Mouse (Mus musculus): Measurements from ENCODE around the gene Iqsec1. TPM values are rescaled to one million over a fixed set of nuclear protein-coding genes. Genes with fewer than 3 reads are reported as not detected.

Iqsec1 gene
- total and polyA plus RNA-seq, 2 experiments from 2014 or later = 21.8 to 103 TPM

- Histone ChIP-seq H3K27ac (ENCODE audit: low read depth, low read length) (no peak overlapping the region), H3K4me3 (ENCODE audit: low read depth, low read length) (no peak overlapping the region), H3K4me2 (ENCODE audit: low read depth) (no peak overlapping the region), H3K4me1 (ENCODE audit: insufficient read depth) (peaks cover 3% of the 10 kb centered on the region; the same call in 1 of the 2 replicates), H3K9me3 (ENCODE audit: low read length) (no peaks in the 10 kb centered on the region), H3K27me3 (ENCODE audit: insufficient read depth, low read length) (no peaks in the 10 kb centered on the region), H3K36me3 (ENCODE audit: insufficient read depth) (no peaks in the 10 kb centered on the region), H3K9ac (no peak overlapping the region)
- ATAC-seq (no peak), DNase-seq (no peak)
- 91% methylated on average over 5 of the region's 5 CpGs for WGBS
- TF ChIP-seq CTCF (IDR thresholded peaks at IDR 0.05; ENCODE audit: low read depth) = no peak
Observed at GRCm38 (mm10) chr6:90913771-90914170, 74.7 kb downstream of the Iqsec1 start.

- DNase-seq = no peak
- ATAC-seq = no peak
- Histone ChIP-seq H3K4me3 (ENCODE audit: low read depth, low read length) (no peak overlapping the region), H3K27me3 (ENCODE audit: insufficient read depth, low read length) (no peaks in the 10 kb centered on the region), H3K4me2 (ENCODE audit: low read depth) (no peak overlapping the region), H3K36me3 (ENCODE audit: insufficient read depth) (no peaks in the 10 kb centered on the region), H3K27ac (ENCODE audit: low read depth, low read length) (no peak overlapping the region), H3K9me3 (ENCODE audit: low read length) (no peaks in the 10 kb centered on the region), H3K4me1 (ENCODE audit: insufficient read depth) (peaks cover 3% of the 10 kb centered on the region; the same call in 1 of the 2 replicates), H3K9ac (no peak overlapping the region)
- 79% methylated on average over 6 of the region's 6 CpGs for WGBS
- TF ChIP-seq CTCF (IDR thresholded peaks at IDR 0.05; ENCODE audit: low read depth) = no peak
Observed at GRCm38 (mm10) chr6:90912768-90913167, 75.7 kb downstream of the Iqsec1 start.

DNA sequence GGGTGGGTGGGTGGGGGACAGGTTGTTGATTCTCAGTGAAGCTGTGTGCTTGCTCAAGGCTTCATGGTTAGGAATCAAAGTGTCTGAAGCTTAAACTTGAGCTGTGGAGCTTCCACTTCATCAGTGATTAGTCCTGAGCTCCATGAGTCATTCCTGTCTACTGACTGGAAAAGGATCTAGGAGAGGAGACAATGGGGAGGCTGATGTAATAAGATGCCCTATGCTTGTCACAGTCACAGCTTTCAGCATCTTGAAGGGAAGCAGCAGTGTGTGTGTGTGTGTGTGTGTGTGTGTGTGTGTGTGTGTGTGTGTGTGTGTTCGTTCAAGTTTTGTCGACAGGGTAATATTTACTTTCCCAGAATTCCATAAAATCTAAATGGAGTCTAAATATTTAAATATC lies 84.3 kb downstream of the Iqsec1 start:
- no peak for TF ChIP-seq CTCF (IDR thresholded peaks at IDR 0.05; ENCODE audit: low read depth)
- no peaks in the 10 kb centered on the region for H3K27me3 ChIP-seq (ENCODE audit: insufficient read depth, low read length)
- no peak overlapping the region for H3K4me3 ChIP-seq (ENCODE audit: low read depth, low read length)
- DNase-seq (no peak), ATAC-seq (no peak)
- no peak overlapping the region for H3K4me2 ChIP-seq (ENCODE audit: low read depth)
- H3K36me3 ChIP-seq (ENCODE audit: insufficient read depth) = no peaks in the 10 kb centered on the region
- H3K4me1 ChIP-seq (ENCODE audit: insufficient read depth) = no peaks in the 10 kb centered on the region
- H3K9me3 ChIP-seq (ENCODE audit: low read length) = no peaks in the 10 kb centered on the region
- no peak overlapping the region for H3K9ac ChIP-seq
- no peak overlapping the region for H3K27ac ChIP-seq (ENCODE audit: low read depth, low read length)
- WGBS = 93% methylated on average over 2 of the region's 2 CpGs

- no peak overlapping the region for H3K4me3 ChIP-seq (ENCODE audit: low read depth, low read length)
- no peak for DNase-seq
- TF ChIP-seq CTCF (IDR thresholded peaks at IDR 0.05; ENCODE audit: low read depth) = no peak
- H3K36me3 ChIP-seq (ENCODE audit: insufficient read depth) = no peaks in the 10 kb centered on the region
- no peak overlapping the region for H3K9ac ChIP-seq
- WGBS = 54% methylated on average over 6 of the region's 6 CpGs
- no peaks in the 10 kb centered on the region for H3K27me3 ChIP-seq (ENCODE audit: insufficient read depth, low read length)
- no peak overlapping the region for H3K4me2 ChIP-seq (ENCODE audit: low read depth)
- H3K27ac ChIP-seq (ENCODE audit: low read depth, low read length) = no peak overlapping the region
- no peaks in the 10 kb centered on the region for H3K9me3 ChIP-seq (ENCODE audit: low read length)
- no peak for ATAC-seq
- no peaks in the 10 kb centered on the region for H3K4me1 ChIP-seq (ENCODE audit: insufficient read depth)
Observed at GRCm38 (mm10) chr6:90900302-90900701, 88.2 kb downstream of the Iqsec1 start.

GRCm38 (mm10) chr6:90899266-90899665 lies 89.2 kb downstream of the Iqsec1 start:
- no peak for ATAC-seq
- TF ChIP-seq CTCF (IDR thresholded peaks at IDR 0.05; ENCODE audit: low read depth) = no peak
- Histone ChIP-seq H3K9me3 (ENCODE audit: low read length) (no peaks in the 10 kb centered on the region), H3K36me3 (ENCODE audit: insufficient read depth) (no peaks in the 10 kb centered on the region), H3K4me2 (ENCODE audit: low read depth) (no peak overlapping the region), H3K27me3 (ENCODE audit: insufficient read depth, low read length) (no peaks in the 10 kb centered on the region), H3K27ac (ENCODE audit: low read depth, low read length) (no peak overlapping the region), H3K9ac (no peak overlapping the region), H3K4me3 (ENCODE audit: low read depth, low read length) (no peak overlapping the region), H3K4me1 (ENCODE audit: insufficient read depth) (no peaks in the 10 kb centered on the region)
- no peak for DNase-seq
- WGBS = 97% methylated on average over 1 of the region's 1 CpGs

- Histone ChIP-seq H3K4me1 (ENCODE audit: insufficient read depth) (no peaks in the 10 kb centered on the region), H3K9ac (no peak overlapping the region), H3K27ac (ENCODE audit: low read depth, low read length) (no peak overlapping the region), H3K9me3 (ENCODE audit: low read length) (no peaks in the 10 kb centered on the region), H3K27me3 (ENCODE audit: insufficient read depth, low read length) (no peaks in the 10 kb centered on the region), H3K4me2 (ENCODE audit: low read depth) (no peak overlapping the region), H3K36me3 (ENCODE audit: insufficient read depth) (no peaks in the 10 kb centered on the region), H3K4me3 (ENCODE audit: low read depth, low read length) (no peak overlapping the region)
- DNase-seq = no peak
- ATAC-seq = no peak
- WGBS = 29% methylated on average over 1 of the region's 1 CpGs
- no peak for TF ChIP-seq CTCF (IDR thresholded peaks at IDR 0.05; ENCODE audit: low read depth)
Observed at GRCm38 (mm10) chr6:90898107-90898506, 90.4 kb downstream of the Iqsec1 start.

- H3K4me3 ChIP-seq (ENCODE audit: low read depth, low read length) = no peak overlapping the region
- no peak overlapping the region for H3K4me2 ChIP-seq (ENCODE audit: low read depth)
- H3K27me3 ChIP-seq (ENCODE audit: insufficient read depth, low read length) = no peaks in the 10 kb centered on the region
- no peak for DNase-seq
- H3K27ac ChIP-seq (ENCODE audit: low read depth, low read length) = no peak overlapping the region
- no peaks in the 10 kb centered on the region for H3K4me1 ChIP-seq (ENCODE audit: insufficient read depth)
- ATAC-seq = no peak
- no peaks in the 10 kb centered on the region for H3K9me3 ChIP-seq (ENCODE audit: low read length)
- no peaks in the 10 kb centered on the region for H3K36me3 ChIP-seq (ENCODE audit: insufficient read depth)
- WGBS = 93% methylated on average over 1 of the region's 1 CpGs
- H3K9ac ChIP-seq = no peak overlapping the region
- no peak for TF ChIP-seq CTCF (IDR thresholded peaks at IDR 0.05; ENCODE audit: low read depth)
Observed at GRCm38 (mm10) chr6:90892401-90892800, 96.1 kb downstream of the Iqsec1 start.

All from forebrain, postnatal 0 days (tissue).